Mouse (Mus musculus): ENCODE measurements at regions not wholly inside any gene's neighbourhood (a gene's known extent, or its start where the extent isn't known, plus 50 kb on each side); places are given as distances from the start of the nearest gene placed in this dataset.

GRCm38 (mm10) chr10:113285483-113285882 lies 356.7 kb upstream of the Atxn7l3b start:
- H3K4me3 ChIP-seq (ENCODE audit: insufficient read depth, low read depth, low read length) = no peak overlapping the region
- no peaks in the 10 kb centered on the region for H3K4me1 ChIP-seq (ENCODE audit: control insufficient read depth, insufficient read depth, low read length)
- no peak for TF ChIP-seq POLR2A (IDR thresholded peaks at IDR 0.05; ENCODE audit: insufficient read depth, low read depth, low read length)
- TF ChIP-seq CTCF (IDR thresholded peaks at IDR 0.05; ENCODE audit: insufficient read depth, low read depth, low read length) = no peak
- no peak overlapping the region for H3K27ac ChIP-seq (ENCODE audit: insufficient read depth, low read depth, low read length)

DNA sequence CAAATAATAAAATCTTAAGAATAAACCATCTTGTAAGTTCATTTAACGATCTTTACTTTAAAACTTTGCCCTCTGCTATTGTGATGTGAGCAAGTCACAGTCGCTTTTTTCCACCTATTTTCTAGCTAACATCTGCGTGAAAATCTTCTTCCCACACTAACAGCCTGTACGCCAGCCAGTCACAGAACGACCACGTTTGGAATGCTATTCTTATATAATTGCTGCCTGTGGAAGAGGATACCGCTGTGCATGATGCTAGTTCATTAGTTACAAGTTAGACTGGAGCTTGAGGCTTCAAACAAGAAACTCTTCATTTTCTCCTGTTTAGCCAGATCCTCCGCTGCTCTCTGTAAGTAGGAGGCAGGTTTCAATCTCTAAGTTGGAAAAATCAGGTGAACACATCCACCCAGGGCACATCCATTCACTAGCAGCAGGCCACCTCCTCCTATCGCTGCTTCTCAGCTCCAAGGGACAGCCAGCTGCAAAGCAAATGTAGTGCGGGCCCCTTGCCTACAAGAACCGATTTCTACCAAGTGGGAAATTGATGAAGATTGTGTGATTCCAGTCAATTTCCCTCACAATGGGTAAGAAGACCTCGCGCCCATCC lies 312.1 kb upstream of the Atxn7l3b start:
- TF ChIP-seq CTCF (IDR thresholded peaks at IDR 0.05; ENCODE audit: insufficient read depth, low read depth, low read length) (no peak), POLR2A (IDR thresholded peaks at IDR 0.05; ENCODE audit: insufficient read depth, low read depth, low read length) (no peak)
- Histone ChIP-seq H3K4me3 (ENCODE audit: insufficient read depth, low read depth, low read length) (no peak overlapping the region), H3K4me1 (ENCODE audit: control insufficient read depth, insufficient read depth, low read length) (peaks cover 4% of the 10 kb centered on the region; the same call in 1 of the 2 replicates), H3K27ac (ENCODE audit: insufficient read depth, low read depth, low read length) (peak overlapping the region; percentile 87)
- WGBS = 26% methylated on average over 13 of the region's 13 CpGs

Data from olfactory bulb, adult 2 months (tissue).